Mouse (Mus musculus) bone marrow, adult 2 months (tissue): Measurements from ENCODE around the gene Rhbg.
"Not testable (repeated sequence)": the region's sequence is repeated elsewhere in the genome, so short reads cannot be mapped to it uniquely, and the experiment has no call there.

Experiments used
- CTCF ChIP-seq: fragments of 200-500 bp; IDR thresholded peaks from 2 replicates; pipeline ENCODE4 v1.5.1; 2011; ENCODE audit warnings: low read length, control low read depth; ENCODE audit not compliant: control insufficient read depth, insufficient read depth
- POLR2A ChIP-seq: fragments of 200-500 bp; IDR thresholded peaks from 2 replicates; pipeline ENCODE4 v1.6.1; 2011; ENCODE audit warnings: low read depth, mild to moderate bottlenecking, control low read depth, low read length, borderline replicate concordance; ENCODE audit not compliant: control insufficient read depth

DNA sequence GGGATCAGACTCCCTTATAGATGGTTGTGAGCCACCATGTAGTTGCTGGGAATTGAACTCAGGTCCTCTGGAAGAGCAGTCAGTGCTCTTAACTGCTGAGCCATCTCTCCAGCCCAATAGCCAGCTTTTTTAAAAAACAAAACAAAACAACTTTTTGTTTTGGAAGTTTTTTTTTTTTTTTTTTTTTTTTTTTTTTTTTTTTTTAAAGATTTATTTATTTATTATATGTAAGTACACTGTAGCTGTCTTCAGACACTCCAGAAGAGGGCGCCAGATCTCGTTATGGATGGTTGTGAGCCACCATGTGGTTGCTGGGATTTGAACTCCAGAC is 31.0 kb upstream of the Rhbg start:
- TF ChIP-seq CTCF, POLR2A: not testable (repeated sequence)
